Mouse (Mus musculus): ENCODE results near the gene Col25a1. TPM values are rescaled to one million over a fixed set of nuclear protein-coding genes. Genes with fewer than 3 reads are reported as not detected.

Gene Col25a1
- total RNA-seq (2021), result 1 to 10 TPM; 1.2 to 1.3 TPM

GRCm38 (mm10) chr3:130131201-130131600, at the start of gene Col25a1:
Gene Col25a1, plus strand, starts transcription at chr3:130131501.
- intact Hi-C loops (cut with DNase I), result no loop called here
- DNase-seq, result no peak

GRCm38 (mm10) chr3:130083312-130083711, 48.0 kb upstream of the Col25a1 start:
- DNase-seq, result no peak
- intact Hi-C loops (cut with DNase I), result no loop called here

- DNase-seq, result peak; percentile 48 to 59
- intact Hi-C loops (cut with DNase I), result no loop called here
Observed at GRCm38 (mm10) chr3:130086372-130087080, 44.8 kb upstream of the Col25a1 start.

GRCm38 (mm10) chr3:130087466-130087865, 43.8 kb upstream of the Col25a1 start:
- intact Hi-C loops (cut with DNase I), result no loop called here
- no peak for DNase-seq

GRCm38 (mm10) chr3:130088654-130089053, 42.6 kb upstream of the Col25a1 start:
- no peak for DNase-seq
- intact Hi-C loops (cut with DNase I), result no loop called here

GRCm38 (mm10) chr3:130090460-130090859, 40.8 kb upstream of the Col25a1 start:
- DNase-seq, result no peak
- intact Hi-C loops (cut with DNase I), result no loop called here

- no peak for DNase-seq
- intact Hi-C loops (cut with DNase I), result no loop called here
Observed at GRCm38 (mm10) chr3:130094125-130094704, 37.1 kb upstream of the Col25a1 start.

GRCm38 (mm10) chr3:130095160-130095781, 36.0 kb upstream of the Col25a1 start:
- peak; percentile 54 to 72 for DNase-seq
- intact Hi-C loops (cut with DNase I), result loop anchor here (1.0 to 5.0 kb wide), 3 partner anchors 87 to 595 kb away; no protein-coding TSS in a partner anchor

- intact Hi-C loops (cut with DNase I), result no loop called here
- DNase-seq, result peak in 1 of 2 experiments; percentile 30
Observed at GRCm38 (mm10) chr3:130103486-130103885, 27.8 kb upstream of the Col25a1 start.

GRCm38 (mm10) chr3:130104471-130104870, 26.8 kb upstream of the Col25a1 start:
- no peak for DNase-seq
- intact Hi-C loops (cut with DNase I), result no loop called here

- DNase-seq, result peak; percentile 10 to 20
- intact Hi-C loops (cut with DNase I), result no loop called here
Observed at GRCm38 (mm10) chr3:130116886-130117285, 14.4 kb upstream of the Col25a1 start.

GRCm38 (mm10) chr3:130127840-130128239, 3.5 kb upstream of the Col25a1 start:
- intact Hi-C loops (cut with DNase I), result no loop called here
- peak; percentile 6 to 11 for DNase-seq

- DNase-seq, result no peak
- intact Hi-C loops (cut with DNase I), result no loop called here
Observed at GRCm38 (mm10) chr3:130128564-130128963, 2.7 kb upstream of the Col25a1 start.

- DNase-seq, result peak in 1 of 2 experiments; percentile 14
- intact Hi-C loops (cut with DNase I), result no loop called here
Observed at GRCm38 (mm10) chr3:130129635-130130206, 1.6 kb upstream of the Col25a1 start.

GRCm38 (mm10) chr3:130137204-130137603, 5.9 kb downstream of the Col25a1 start:
- DNase-seq, result no peak

GRCm38 (mm10) chr3:130137640-130138039, 6.3 kb downstream of the Col25a1 start:
- intact Hi-C loops (cut with DNase I), result no loop called here
- DNase-seq, result no peak

More at GRCm38 (mm10) chr3:130137204-130137603, 5.9 kb downstream of the Col25a1 start:
- intact Hi-C loops (cut with DNase I), result no loop called here

- DNase-seq, result no peak
- intact Hi-C loops (cut with DNase I), result no loop called here
Observed at GRCm38 (mm10) chr3:130145874-130146273, 14.6 kb downstream of the Col25a1 start.

- DNase-seq, result no peak
- intact Hi-C loops (cut with DNase I), result no loop called here
Observed at GRCm38 (mm10) chr3:130147827-130148226, 16.5 kb downstream of the Col25a1 start.

GRCm38 (mm10) chr3:130149180-130149579, 17.9 kb downstream of the Col25a1 start:
- DNase-seq, result no peak
- intact Hi-C loops (cut with DNase I), result no loop called here

GRCm38 (mm10) chr3:130153117-130153516, 21.8 kb downstream of the Col25a1 start:
- no peak for DNase-seq
- intact Hi-C loops (cut with DNase I), result no loop called here

- intact Hi-C loops (cut with DNase I), result no loop called here
- no peak for DNase-seq
Observed at GRCm38 (mm10) chr3:130157551-130157950, 26.2 kb downstream of the Col25a1 start.
